Mouse (Mus musculus) layer of hippocampus, adult 6 months (tissue): ENCODE measurements around the gene Pf4. TPM values are rescaled to one million over a fixed set of nuclear protein-coding genes. Genes with fewer than 3 reads are reported as not detected.

Experiments
- long read RNA-seq, 2 experiments: library from polyadenylated mRNA; unstranded; transcript quantifications; one replicate each; pipeline ENCODE4 v2.0.0; 2019 to 2020
- microRNA-seq: library from miRNA; unstranded; fragments of <30 nt; microRNA quantifications from one replicate; pipeline ENCODE4 v1.2.0, GENCODE M21; 2020
- polyA plus RNA-seq: library from polyadenylated mRNA; unstranded; fragments of <200 nt; fragmentation: Nextera tagmentation; gene quantifications from 2 replicates; pipeline ENCODE4 v1.2.3, GENCODE M21; 2021

Pf4 gene
- polyA plus RNA-seq = 6.7 and 8.5 TPM in 2 replicates
- long read RNA-seq, experiment 1, partial matches to known transcripts = 0 of 3 reads
- long read RNA-seq, experiment 1, other reads (novel, unspliced or antisense) = 0 of 3 reads
- long read RNA-seq, experiment 2, partial matches to known transcripts = 0 of 1 reads
- long read RNA-seq, experiment 2, other reads (novel, unspliced or antisense) = 0 of 1 reads

DNA sequence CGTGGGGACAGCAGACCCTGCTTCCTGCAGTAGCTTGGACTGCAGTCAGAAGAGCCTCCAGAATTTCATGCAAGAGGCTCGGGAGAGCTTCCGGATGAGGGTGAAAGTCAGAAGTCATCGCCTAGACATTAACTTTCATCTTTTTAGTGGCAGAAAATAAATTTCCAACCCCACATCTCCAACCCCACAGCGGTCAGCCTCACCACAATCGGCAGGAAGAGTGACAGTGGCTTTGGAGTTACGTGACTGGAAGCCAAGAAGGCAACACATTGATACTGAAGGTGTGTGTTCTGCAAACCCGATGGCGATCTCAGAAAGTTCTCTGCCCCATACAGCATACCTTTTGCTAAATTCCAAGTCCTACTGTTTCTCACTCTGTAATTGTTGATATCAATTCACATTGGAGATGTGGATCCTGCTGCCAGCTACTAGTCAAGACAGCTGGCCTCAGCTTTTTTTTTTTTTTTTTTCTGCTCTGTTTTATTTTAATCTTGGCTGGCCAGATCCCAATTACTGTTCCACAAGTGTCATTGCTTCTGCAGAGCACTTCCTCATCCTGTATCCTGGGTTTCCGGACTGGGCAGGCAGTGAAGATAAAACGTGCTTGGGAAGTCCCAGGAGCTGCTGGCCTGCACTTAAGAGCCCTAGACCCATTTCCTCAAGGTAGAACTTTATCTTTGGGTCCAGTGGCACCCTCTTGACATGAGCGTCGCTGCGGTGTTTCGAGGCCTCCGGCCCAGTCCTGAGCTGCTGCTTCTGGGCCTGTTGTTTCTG is at the start of gene Pf4:
Gene Pf4 (plus strand): TSS at position 556 of the 774 bp plus-strand sequence.

GRCm38 (mm10) chr5:90759077-90760065 is 12.9 kb upstream of the Pf4 start, which contains the start of gene Cxcl5:
TSS of gene Cxcl5 (plus strand) at chr5:90759360.

GRCm38 (mm10) chr5:90768218-90768617 is 4.0 kb upstream of the Pf4 start, which contains the start of gene Ppbp:
TSS of gene Ppbp (plus strand) at chr5:90768518.

GRCm38 (mm10) chr5:90785659-90786588 is 13.7 kb downstream of the Pf4 start, which contains the start of gene Cxcl3:
TSS of gene Cxcl3 (plus strand) at chr5:90786103.

DNA sequence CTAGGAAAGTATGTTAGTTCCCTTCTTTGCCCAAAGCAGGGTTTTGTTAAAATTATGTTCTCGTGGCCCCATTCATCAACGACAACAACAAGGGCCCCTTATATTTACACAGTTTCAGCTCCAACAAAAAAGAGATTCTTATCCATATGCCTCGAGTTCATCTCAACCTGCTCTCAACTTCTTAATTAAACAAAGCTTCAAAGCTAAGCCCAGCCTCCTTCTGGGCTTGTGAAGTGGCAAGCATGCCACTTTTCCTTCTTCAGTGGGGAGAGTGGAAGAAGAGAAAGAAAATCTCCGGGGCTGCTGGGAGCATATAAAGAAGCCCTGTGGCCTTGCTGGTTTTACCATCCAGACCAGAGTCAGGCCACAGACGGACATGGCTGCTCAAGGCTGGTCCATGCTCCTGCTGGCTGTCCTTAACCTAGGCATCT is 22.0 kb downstream of the Pf4 start, which contains the start of gene Cxcl15:
Gene Cxcl15 (plus strand): TSS at position 340 of the 431 bp plus-strand sequence.

Small RNAs within 50 kb of the gene (microRNA-seq; reads per million reads assigned to microRNA genes)
- not detected for gene Gm24322

Other genes starting within 250 kb of the Pf4 start
- gene 5830473C10Rik, start 211.3 kb upstream of the Pf4 start, polyA plus RNA-seq = not detected in 2 replicates
- 0.21 and 0.28 TPM in 2 replicates for gene Rassf6, start 131.8 kb upstream of the Pf4 start, polyA plus RNA-seq
- gene Cxcl5, start 13.1 kb upstream of the Pf4 start, polyA plus RNA-seq = 4.0 and 8.0 TPM in 2 replicates
- not detected in 2 replicates for gene Ppbp, start 3.9 kb upstream of the Pf4 start, polyA plus RNA-seq
- gene Cxcl3, start 13.7 kb downstream of the Pf4 start, polyA plus RNA-seq = not detected in 2 replicates
- gene Cxcl15, start 22.1 kb downstream of the Pf4 start, polyA plus RNA-seq = not detected in 2 replicates
- 0.25 and 0.41 TPM in 2 replicates for gene Cxcl1, start 118.8 kb downstream of the Pf4 start, polyA plus RNA-seq
- gene Cxcl2, start 131.4 kb downstream of the Pf4 start, polyA plus RNA-seq = not detected in 2 replicates
- gene Mthfd2l, start 158.7 kb downstream of the Pf4 start, polyA plus RNA-seq = 12.1 and 12.8 TPM in 2 replicates